Mouse (Mus musculus): Measurements from ENCODE around the gene Sinhcaf. TPM values are rescaled to one million over a fixed set of nuclear protein-coding genes. Genes with fewer than 3 reads are reported as not detected.

Gene Sinhcaf
- total and polyA plus RNA-seq, 3 experiments = 57.5 to 146 (median 82.3) TPM

- no peak for TF ChIP-seq MAZ (IDR thresholded peaks at IDR 0.05; ENCODE audit: low read depth, low read length)
- TF ChIP-seq KAT2A (IDR thresholded peaks at IDR 0.05; ENCODE audit: insufficient replicate concordance, low read length) = no peak
- no peak; the same call in 1 of the 2 replicates for TF ChIP-seq HCFC1 (IDR thresholded peaks at IDR 0.05; ENCODE audit: low read depth, low read length)
- peak; percentile 19 for TF ChIP-seq MXI1 (IDR thresholded peaks at IDR 0.05; ENCODE audit: low read depth, low read length)
- TF ChIP-seq PAX5 (IDR thresholded peaks at IDR 0.05; ENCODE audit: low read length) = no peak
- TF ChIP-seq UBTF (IDR thresholded peaks at IDR 0.05; ENCODE audit: low read depth, low read length) = 0 out of 2 replicates have a peak, but pooled peaks have one; percentile 22
- no peak for TF ChIP-seq IRF4 (IDR thresholded peaks at IDR 0.05; ENCODE audit: low read depth, low read length)
- TF ChIP-seq ZMIZ1 (IDR thresholded peaks at IDR 0.05; ENCODE audit: low read depth, low read length) = no peak
- TF ChIP-seq EP300 (IDR thresholded peaks at IDR 0.05; ENCODE audit: low read length) = no peak
Observed at GRCm38 (mm10) chr6:148945509-148946408, 508 bp downstream of the Sinhcaf start (continued).

- Histone ChIP-seq H3K36me3 (replicated peaks in 1 of 2; ENCODE audit: control insufficient read depth in 1 of 2, insufficient read depth in 1 of 2, low read length in 1 of 2) (peaks cover 0 to 15% of the 10 kb centered on the region in 2 experiments), H3K27ac (ENCODE audit: insufficient read depth, low read depth) (peak overlapping the region; percentile 73), H3K27me3 (replicated peaks) (no peaks in the 10 kb centered on the region), H3K79me2 (replicated peaks; ENCODE audit: control insufficient read depth, extremely low read depth, insufficient read depth, poor library complexity, severe bottlenecking) (peaks cover 52% of the 10 kb centered on the region), H3K4me1 (ENCODE audit: control insufficient read depth in 1 of 2, insufficient read depth in 2 of 2) (peaks cover 4 to 31% of the 10 kb centered on the region in 2 experiments; a peak in 3 of 4 replicates), H3K9ac (ENCODE audit: insufficient read depth, low read depth) (peak overlapping the region; percentile 91), H3K4me2 (ENCODE audit: insufficient read depth, low read depth, poor library complexity, severe bottlenecking) (peak overlapping the region; percentile 14; the same call in 1 of the 2 replicates), H3K9me3 (replicated peaks; ENCODE audit: low read length) (no peaks in the 10 kb centered on the region), H3K4me3 (replicated peaks in 1 of 3; ENCODE audit: low read depth in 2 of 3, low read length in 2 of 3, poor library complexity in 1 of 3) (peak overlapping the region; percentile 94 to 98 (median 95))
- peak; percentile 50 for DNase-seq (ENCODE audit: extremely low read depth)
- in situ Hi-C loops (cut with MboI; ENCODE audit: low pct_ligation_motif_present, low pct_unique_long_range_greater_than_20kb, low sequenced_read_pairs) = loop anchor here (25.0 kb wide), 1 partner anchor 167 kb away; the partner anchor contains the start of gene Dennd5b
- dilution Hi-C loops (cut with MboI; ENCODE audit: extremely low pct_ligation_motif_present, extremely low pct_unique_long_range_greater_than_20kb, low sequenced_read_pairs) = no loop called here
- TF ChIP-seq SIN3A (IDR thresholded peaks at IDR 0.05; ENCODE audit: low read length) (0 out of 2 replicates have a peak, but pooled peaks have one; percentile 37), CTCF (conservative IDR thresholded peaks at IDR 0.05 in 1 of 2, IDR thresholded peaks at IDR 0.05 in 1 of 2; ENCODE audit: low read depth in 2 of 2, low read length in 2 of 2) (no peak), ZMIZ1 (IDR thresholded peaks at IDR 0.05; ENCODE audit: low read depth, low read length) (no peak), CHD2 (IDR thresholded peaks at IDR 0.05; ENCODE audit: low read length) (no peak), IRF4 (IDR thresholded peaks at IDR 0.05; ENCODE audit: low read depth, low read length) (no peak), ZC3H11A (IDR thresholded peaks at IDR 0.05; ENCODE audit: low read depth, low read length) (no peak), TBP (conservative IDR thresholded peaks at IDR 0.05; ENCODE audit: low read depth, low read length) (no peak), POLR2AphosphoS2 (IDR thresholded peaks at IDR 0.05; ENCODE audit: low read depth, low read length) (no peak), MAFK (IDR thresholded peaks at IDR 0.05; ENCODE audit: insufficient replicate concordance, low read length) (no peak), PAX5 (IDR thresholded peaks at IDR 0.05; ENCODE audit: low read length) (no peak), ETS1 (conservative IDR thresholded peaks at IDR 0.05; ENCODE audit: low read depth, low read length) (no peak), MXI1 (IDR thresholded peaks at IDR 0.05; ENCODE audit: low read depth, low read length) (peak; percentile 10; the same call in 1 of the 2 replicates), NRF1 (IDR thresholded peaks at IDR 0.05; ENCODE audit: low read depth, low read length) (peak; percentile 31; the same call in 1 of the 2 replicates), MEF2A (IDR thresholded peaks at IDR 0.05; ENCODE audit: borderline replicate concordance, low read depth, low read length) (no peak), UBTF (IDR thresholded peaks at IDR 0.05; ENCODE audit: low read depth, low read length) (peak; percentile 92), JUND (conservative IDR thresholded peaks at IDR 0.05; ENCODE audit: low read depth, low read length) (no peak), ZNF384 (IDR thresholded peaks at IDR 0.05; ENCODE audit: low read depth, low read length) (peak; percentile 78), RAD21 (IDR thresholded peaks at IDR 0.05; ENCODE audit: low read depth, low read length) (no peak), HCFC1 (IDR thresholded peaks at IDR 0.05; ENCODE audit: low read depth, low read length) (no peak), MAX (IDR thresholded peaks at IDR 0.05; ENCODE audit: low read length) (no peak; the same call in 1 of the 2 replicates), JUN (IDR thresholded peaks at IDR 0.05; ENCODE audit: insufficient read depth, low read depth, low read length) (no peak), ZKSCAN1 (IDR thresholded peaks at IDR 0.05; ENCODE audit: borderline replicate concordance, low read depth, low read length) (no peak), EP300 (IDR thresholded peaks at IDR 0.05; ENCODE audit: low read length) (no peak), USF1 (IDR thresholded peaks at IDR 0.05; ENCODE audit: low read depth, low read length) (no peak), POLR2A (IDR thresholded peaks at IDR 0.05; ENCODE audit: low read depth, low read length) (peak; percentile 61), MAZ (IDR thresholded peaks at IDR 0.05; ENCODE audit: low read depth, low read length) (no peak), MYC (IDR thresholded peaks at IDR 0.05; ENCODE audit: low read depth, low read length) (no peak), KAT2A (IDR thresholded peaks at IDR 0.05; ENCODE audit: insufficient replicate concordance, low read length) (0 out of 2 replicates have a peak, but pooled peaks have one; percentile 20), ELF1 (IDR thresholded peaks at IDR 0.05; ENCODE audit: low read depth, low read length) (no peak), SMC3 (IDR thresholded peaks at IDR 0.05; ENCODE audit: low read depth, low read length) (no peak), RCOR1 (conservative IDR thresholded peaks at IDR 0.05; ENCODE audit: low read depth, low read length) (no peak)
Observed at GRCm38 (mm10) chr6:148944767-148945508, 1.3 kb downstream of the Sinhcaf start.

All from CH12.LX (cell line).